Mouse (Mus musculus): Measurements from ENCODE around the gene St6galnac6. TPM values are rescaled to one million over a fixed set of nuclear protein-coding genes. Genes with fewer than 3 reads are reported as not detected.

The St6galnac6 gene
- total RNA-seq, 2 experiments from 2014 or later, result 78.8 to 91.8 TPM

DNA sequence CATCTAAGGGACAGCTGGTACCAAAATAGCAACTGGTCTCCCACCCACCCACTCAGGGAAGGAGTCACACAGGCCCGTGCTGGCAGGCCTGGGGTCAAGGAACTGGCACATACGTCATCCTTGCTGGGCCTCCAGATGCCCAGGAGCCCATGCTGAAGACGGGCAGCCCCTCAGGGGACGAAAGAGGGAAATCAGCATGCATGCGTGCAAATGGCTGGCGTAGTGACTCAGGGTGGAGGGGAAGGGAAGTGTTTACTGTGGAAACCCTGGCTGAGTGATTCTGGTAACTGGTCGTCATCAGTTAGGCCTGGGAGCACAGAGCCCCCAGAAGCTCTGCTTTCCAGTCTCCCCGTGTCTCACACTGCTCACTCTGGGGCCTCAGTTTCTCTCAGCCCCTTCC, 65.8 kb downstream of the St6galnac6 start:
- no peak for DNase-seq
- intact Hi-C loops (cut with DNase I), result no loop called here

DNA sequence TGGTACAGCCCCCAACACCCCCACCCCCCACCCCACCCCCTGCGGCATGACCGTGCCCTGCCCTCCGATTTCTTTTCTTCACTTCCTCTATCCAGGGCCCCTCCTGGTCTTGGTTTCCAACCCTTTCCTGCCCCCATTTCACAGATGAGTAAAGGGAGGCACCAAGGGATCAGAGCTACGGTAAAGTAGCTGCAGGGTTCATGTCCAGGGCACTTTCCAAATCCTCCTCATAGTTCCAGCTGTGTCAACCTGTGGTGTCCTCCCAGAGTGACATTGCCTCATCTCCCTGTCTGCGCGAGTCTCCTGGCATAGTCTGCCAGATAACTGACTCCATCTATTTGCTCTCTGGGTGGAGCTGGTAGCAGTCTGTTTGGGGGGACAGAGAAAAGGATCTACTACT, 66.3 kb downstream of the St6galnac6 start:
- DNase-seq, result no peak
- intact Hi-C loops (cut with DNase I), result no loop called here

DNA sequence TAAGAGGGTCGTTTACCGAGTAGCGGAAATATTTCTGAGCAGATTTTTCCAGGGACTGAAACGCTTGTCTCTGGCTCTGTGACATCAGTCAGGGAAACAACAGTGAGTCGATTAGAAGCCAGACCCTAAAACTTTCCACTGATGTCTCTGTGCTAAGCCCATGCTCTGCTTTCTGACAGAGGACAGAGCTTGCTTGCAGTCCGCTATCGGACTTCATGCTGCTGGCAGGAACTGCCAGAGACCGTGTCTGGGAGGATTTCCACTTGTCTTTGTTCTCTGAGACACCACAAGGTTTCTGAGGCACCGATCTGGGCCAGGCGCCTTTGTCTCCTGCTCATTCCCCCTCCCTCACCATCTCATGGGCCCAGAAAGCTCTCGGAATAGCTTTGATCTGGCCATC, 68.3 kb downstream of the St6galnac6 start:
- no peak for DNase-seq
- intact Hi-C loops (cut with DNase I), result no loop called here

DNA sequence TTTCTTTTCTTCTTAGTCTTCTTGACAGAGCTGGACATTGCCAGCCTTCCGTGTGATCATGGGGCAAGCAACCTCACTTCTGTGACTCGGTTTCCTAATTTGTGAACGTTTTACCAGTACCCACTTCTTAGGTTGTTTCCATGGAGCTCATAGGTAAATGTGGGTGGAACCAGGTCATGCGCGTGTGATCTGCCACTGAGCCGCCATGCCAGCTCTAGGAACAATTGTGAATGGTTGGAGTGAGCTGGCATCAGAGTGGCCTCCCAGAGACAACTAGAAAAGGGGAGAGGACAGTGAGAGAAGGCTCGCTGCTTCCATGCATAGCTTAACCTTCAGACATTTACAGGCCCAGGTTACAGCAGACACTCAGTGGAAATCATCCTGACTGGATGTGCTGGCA, 68.7 kb downstream of the St6galnac6 start:
- no peak for DNase-seq
- intact Hi-C loops (cut with DNase I), result no loop called here

DNA sequence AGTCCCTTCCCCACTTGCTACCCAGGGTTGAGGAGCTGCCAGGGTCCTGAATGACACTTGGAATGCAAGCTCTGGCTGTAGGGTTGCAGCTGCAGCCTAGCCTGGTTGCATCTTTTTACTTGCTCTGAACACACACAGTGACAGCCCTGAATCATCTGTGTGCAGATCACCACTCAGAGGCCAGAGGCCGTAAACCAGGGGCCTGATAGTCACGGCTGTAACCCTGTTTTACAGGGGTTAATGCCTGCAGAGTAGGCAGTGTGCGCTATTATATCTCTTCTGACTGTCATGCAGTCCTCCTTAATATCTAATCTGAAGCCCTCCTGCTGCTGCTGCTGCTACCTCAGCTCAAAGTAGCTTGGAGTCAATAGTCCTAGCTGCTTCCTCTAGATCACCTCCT, 70.4 kb downstream of the St6galnac6 start:
- no peak for DNase-seq
- intact Hi-C loops (cut with DNase I), result no loop called here

Small RNAs within 50 kb of the gene (microRNA-seq; reads per million reads assigned to microRNA genes)
- gene Mir1954, result not detected

Other genes starting within 250 kb of the St6galnac6 start
- gene Ciz1, start 247.4 kb upstream of the St6galnac6 start, total RNA-seq (2021), result 100 to 1,000 TPM in 1 of 2 experiments, 10 to 100 TPM in 1; 87.7 to 101 TPM
- 100 to 1,000 TPM; 241 to 308 TPM for gene Dnm1, start 246.4 kb upstream of the St6galnac6 start, total RNA-seq (2021)
- 100 to 1,000 TPM; 101 to 110 TPM for gene 1110008P14Rik, start 217.8 kb upstream of the St6galnac6 start, total RNA-seq (2021)
- gene Lcn2, start 211.5 kb upstream of the St6galnac6 start, total RNA-seq (2021), result 1 to 10 TPM; 1.9 TPM
- 10 to 100 TPM; 44.9 to 48.1 TPM for gene Ptges2, start 203.8 kb upstream of the St6galnac6 start, total RNA-seq (2021)
- 1 to 10 TPM; 3.1 to 4.0 TPM for gene Naif1, start 149.3 kb upstream of the St6galnac6 start, total RNA-seq (2021)
- 10 to 100 TPM; 47.9 to 50.8 TPM for gene Slc25a25, start 148.3 kb upstream of the St6galnac6 start, total RNA-seq (2021)
- 10 to 100 TPM; 18.8 to 20.1 TPM for gene Fam102a, start 64.4 kb upstream of the St6galnac6 start, total RNA-seq (2021)
- gene Dpm2, start 28.9 kb upstream of the St6galnac6 start, total RNA-seq (2021), result 10 to 100 TPM; 74.3 to 76.8 TPM
- 10 to 100 TPM in 1 of 2 experiments, 1 to 10 TPM in 1; 9.4 to 11.5 TPM for gene Pip5kl1, start 24.9 kb upstream of the St6galnac6 start, total RNA-seq (2021)
- gene 9430097D07Rik, start 24.0 kb upstream of the St6galnac6 start, total RNA-seq (2021), result under 1 TPM; 0.62 to 0.84 TPM
- gene St6galnac4, start 12.6 kb upstream of the St6galnac6 start, total RNA-seq (2021), result 10 to 100 TPM; 35.7 to 38.4 TPM
- gene Ak1, start 22.0 kb downstream of the St6galnac6 start, total RNA-seq (2021), result 100 to 1,000 TPM; 100 to 106 TPM
- gene Eng, start 46.9 kb downstream of the St6galnac6 start, total RNA-seq (2021), result 10 to 100 TPM; 21.2 to 26.1 TPM
- gene Fpgs, start 104.4 kb downstream of the St6galnac6 start, total RNA-seq (2021), result 10 to 100 TPM; 26.3 to 30.0 TPM
- gene Cdk9, start 113.4 kb downstream of the St6galnac6 start, total RNA-seq (2021), result 10 to 100 TPM; 87.8 to 88.0 TPM
- 10 to 100 TPM; 33.1 to 37.2 TPM for gene Sh2d3c, start 121.3 kb downstream of the St6galnac6 start, total RNA-seq (2021)
- gene 6330409D20Rik, start 141.3 kb downstream of the St6galnac6 start, total RNA-seq (2021), result 1 to 10 TPM; 3.0 to 3.2 TPM
- gene Tor2a, start 157.5 kb downstream of the St6galnac6 start, total RNA-seq (2021), result 10 to 100 TPM; 29.3 to 30.5 TPM
- gene Ttc16, start 175.9 kb downstream of the St6galnac6 start, total RNA-seq (2021), result under 1 TPM; 0.42 to 0.66 TPM
- gene Ptrh1, start 176.1 kb downstream of the St6galnac6 start, total RNA-seq (2021), result 10 to 100 TPM in 1 of 2 experiments, 1 to 10 TPM in 1; 6.5 to 11.2 TPM
- gene Cfap157, start 184.7 kb downstream of the St6galnac6 start, total RNA-seq (2021), result under 1 TPM; 0.34 to 0.58 TPM
- 100 to 1,000 TPM; 557 to 578 TPM for gene Stxbp1, start 247.5 kb downstream of the St6galnac6 start, total RNA-seq (2021)

Measured in left cerebral cortex, postnatal 4 days (tissue).